Mouse (Mus musculus): ENCODE measurements around the gene Aldh9a1. TPM values are rescaled to one million over a fixed set of nuclear protein-coding genes. Genes with fewer than 3 reads are reported as not detected.
A peak's percentile ranks its signal among the peaks of the same experiment; 100 is the strongest.

Aldh9a1 gene
- polyA plus RNA-seq, 1 experiment from 2014 or later = 185 TPM

- peak; percentile 98 for ATAC-seq
- peak; percentile 28; the same call in 1 of the 2 replicates for TF ChIP-seq CTCF (IDR thresholded peaks at IDR 0.05; ENCODE audit: low read depth)
- Histone ChIP-seq H3K4me1 (replicated peaks; ENCODE audit: control insufficient read depth, insufficient read depth, low read length) (peaks cover 2% of the 10 kb centered on the region; the same call in 1 of the 2 replicates), H3K36me3 (ENCODE audit: control insufficient read depth, insufficient read depth) (peaks cover 4% of the 10 kb centered on the region), H3K4me2 (replicated peaks; ENCODE audit: low read depth) (peak within 1 kb of the TSS; percentile 89), H3K4me3 (ENCODE audit: low read depth, low read length) (peak within 1 kb of the TSS; percentile 87), H3K27ac (ENCODE audit: low read depth, low read length) (peak within 1 kb of the TSS; percentile 82), H3K9me3 (ENCODE audit: control insufficient read depth) (no peaks in the 10 kb centered on the region), H3K9ac (ENCODE audit: low read depth, low read length) (peak within 1 kb of the TSS; percentile 91), H3K27me3 (replicated peaks; ENCODE audit: control insufficient read depth, insufficient read depth, low read length) (no peaks in the 10 kb centered on the region)
- WGBS = under 1% methylated on average over 82 of the region's 82 CpGs
Observed at GRCm38 (mm10) chr1:167308261-167309054, 41.3 kb upstream of the Aldh9a1 start, which contains the start of gene Tmco1. Gene Tmco1, plus strand, starts transcription at chr1:167308378.

- no peak for ATAC-seq
Observed at GRCm38 (mm10) chr1:167312367-167312766, 37.4 kb upstream of the Aldh9a1 start.

GRCm38 (mm10) chr1:167313220-167313619 is 36.6 kb upstream of the Aldh9a1 start:
- no peak overlapping the region for H3K9ac ChIP-seq (ENCODE audit: low read depth, low read length)
- peaks cover 22% of the 10 kb centered on the region for H3K36me3 ChIP-seq (ENCODE audit: control insufficient read depth, insufficient read depth)
- WGBS = 85% methylated on average over 4 of the region's 4 CpGs
- peak; percentile 47 for TF ChIP-seq CTCF (IDR thresholded peaks at IDR 0.05; ENCODE audit: low read depth)
- H3K4me3 ChIP-seq (ENCODE audit: low read depth, low read length) = no peak overlapping the region
- no peaks in the 10 kb centered on the region for H3K27me3 ChIP-seq (replicated peaks; ENCODE audit: control insufficient read depth, insufficient read depth, low read length)
- H3K4me1 ChIP-seq (replicated peaks; ENCODE audit: control insufficient read depth, insufficient read depth, low read length) = no peaks in the 10 kb centered on the region
- no peak overlapping the region for H3K27ac ChIP-seq (ENCODE audit: low read depth, low read length)
- H3K4me2 ChIP-seq (replicated peaks; ENCODE audit: low read depth) = no peak overlapping the region
- no peaks in the 10 kb centered on the region for H3K9me3 ChIP-seq (ENCODE audit: control insufficient read depth)
- no peak for ATAC-seq

More at GRCm38 (mm10) chr1:167312367-167312766, 37.4 kb upstream of the Aldh9a1 start:
- Histone ChIP-seq H3K27me3 (replicated peaks; ENCODE audit: control insufficient read depth, insufficient read depth, low read length) (no peaks in the 10 kb centered on the region), H3K4me1 (replicated peaks; ENCODE audit: control insufficient read depth, insufficient read depth, low read length) (peaks cover 2% of the 10 kb centered on the region; the same call in 1 of the 2 replicates), H3K4me2 (replicated peaks; ENCODE audit: low read depth) (no peak overlapping the region), H3K27ac (ENCODE audit: low read depth, low read length) (no peak overlapping the region), H3K36me3 (ENCODE audit: control insufficient read depth, insufficient read depth) (peaks cover 17% of the 10 kb centered on the region), H3K4me3 (ENCODE audit: low read depth, low read length) (no peak overlapping the region), H3K9ac (ENCODE audit: low read depth, low read length) (no peak overlapping the region), H3K9me3 (ENCODE audit: control insufficient read depth) (no peaks in the 10 kb centered on the region)
- TF ChIP-seq CTCF (IDR thresholded peaks at IDR 0.05; ENCODE audit: low read depth) = no peak

- H3K4me3 ChIP-seq (ENCODE audit: low read depth, low read length) = no peak overlapping the region
- whole genome bisulfite sequencing = 92% methylated on average over 6 of the region's 6 CpGs
- no peak for ATAC-seq
- TF ChIP-seq CTCF (IDR thresholded peaks at IDR 0.05; ENCODE audit: low read depth) = no peak
- H3K27me3 ChIP-seq (replicated peaks; ENCODE audit: control insufficient read depth, insufficient read depth, low read length) = no peaks in the 10 kb centered on the region
- peaks cover 69% of the 10 kb centered on the region for H3K36me3 ChIP-seq (ENCODE audit: control insufficient read depth, insufficient read depth)
- H3K4me2 ChIP-seq (replicated peaks; ENCODE audit: low read depth) = no peak overlapping the region
- no peaks in the 10 kb centered on the region for H3K4me1 ChIP-seq (replicated peaks; ENCODE audit: control insufficient read depth, insufficient read depth, low read length)
- no peak overlapping the region for H3K27ac ChIP-seq (ENCODE audit: low read depth, low read length)
- H3K9ac ChIP-seq (ENCODE audit: low read depth, low read length) = no peak overlapping the region
- no peaks in the 10 kb centered on the region for H3K9me3 ChIP-seq (ENCODE audit: control insufficient read depth)
Observed at GRCm38 (mm10) chr1:167321691-167322090, 28.1 kb upstream of the Aldh9a1 start.

- ATAC-seq = no peak
- no peak overlapping the region for H3K27ac ChIP-seq (ENCODE audit: low read depth, low read length)
- WGBS = 93% methylated on average over 6 of the region's 6 CpGs
- no peak overlapping the region for H3K4me2 ChIP-seq (replicated peaks; ENCODE audit: low read depth)
- no peaks in the 10 kb centered on the region for H3K27me3 ChIP-seq (replicated peaks; ENCODE audit: control insufficient read depth, insufficient read depth, low read length)
- no peak for TF ChIP-seq CTCF (IDR thresholded peaks at IDR 0.05; ENCODE audit: low read depth)
- H3K9ac ChIP-seq (ENCODE audit: low read depth, low read length) = no peak overlapping the region
- H3K4me3 ChIP-seq (ENCODE audit: low read depth, low read length) = no peak overlapping the region
- peaks cover 62% of the 10 kb centered on the region for H3K36me3 ChIP-seq (ENCODE audit: control insufficient read depth, insufficient read depth)
- H3K9me3 ChIP-seq (ENCODE audit: control insufficient read depth) = no peaks in the 10 kb centered on the region
- no peaks in the 10 kb centered on the region for H3K4me1 ChIP-seq (replicated peaks; ENCODE audit: control insufficient read depth, insufficient read depth, low read length)
Observed at GRCm38 (mm10) chr1:167328776-167329175, 21.0 kb upstream of the Aldh9a1 start.

GRCm38 (mm10) chr1:167331106-167331505 is 18.7 kb upstream of the Aldh9a1 start:
- H3K4me3 ChIP-seq (ENCODE audit: low read depth, low read length) = no peak overlapping the region
- H3K27me3 ChIP-seq (replicated peaks; ENCODE audit: control insufficient read depth, insufficient read depth, low read length) = no peaks in the 10 kb centered on the region
- H3K36me3 ChIP-seq (ENCODE audit: control insufficient read depth, insufficient read depth) = peaks cover 55% of the 10 kb centered on the region
- WGBS = 96% methylated on average over 8 of the region's 8 CpGs
- no peak for TF ChIP-seq CTCF (IDR thresholded peaks at IDR 0.05; ENCODE audit: low read depth)
- no peak for ATAC-seq
- no peaks in the 10 kb centered on the region for H3K4me1 ChIP-seq (replicated peaks; ENCODE audit: control insufficient read depth, insufficient read depth, low read length)
- no peak overlapping the region for H3K9ac ChIP-seq (ENCODE audit: low read depth, low read length)
- no peak overlapping the region for H3K4me2 ChIP-seq (replicated peaks; ENCODE audit: low read depth)
- no peak overlapping the region for H3K27ac ChIP-seq (ENCODE audit: low read depth, low read length)
- no peaks in the 10 kb centered on the region for H3K9me3 ChIP-seq (ENCODE audit: control insufficient read depth)
